Mouse (Mus musculus) gonadal fat pad, adult 2 months (tissue): Measurements from ENCODE around the gene Hoxc9. TPM values are rescaled to one million over a fixed set of nuclear protein-coding genes. Genes with fewer than 3 reads are reported as not detected.

Source experiments
- DNase-seq: peaks from one replicate; pipeline ENCODE4 v3.0.0-alpha.2; 2012; ENCODE audit warnings: low read depth
- polyA plus RNA-seq: library from polyadenylated mRNA; depleted of rRNA; stranded (reverse); fragments of >200 nt; gene quantifications from 2 replicates; pipeline ENCODE4 v1.2.3, GENCODE M21; 2012

Gene Hoxc9
- polyA plus RNA-seq, 1 experiment, result 2.2 TPM

DNA sequence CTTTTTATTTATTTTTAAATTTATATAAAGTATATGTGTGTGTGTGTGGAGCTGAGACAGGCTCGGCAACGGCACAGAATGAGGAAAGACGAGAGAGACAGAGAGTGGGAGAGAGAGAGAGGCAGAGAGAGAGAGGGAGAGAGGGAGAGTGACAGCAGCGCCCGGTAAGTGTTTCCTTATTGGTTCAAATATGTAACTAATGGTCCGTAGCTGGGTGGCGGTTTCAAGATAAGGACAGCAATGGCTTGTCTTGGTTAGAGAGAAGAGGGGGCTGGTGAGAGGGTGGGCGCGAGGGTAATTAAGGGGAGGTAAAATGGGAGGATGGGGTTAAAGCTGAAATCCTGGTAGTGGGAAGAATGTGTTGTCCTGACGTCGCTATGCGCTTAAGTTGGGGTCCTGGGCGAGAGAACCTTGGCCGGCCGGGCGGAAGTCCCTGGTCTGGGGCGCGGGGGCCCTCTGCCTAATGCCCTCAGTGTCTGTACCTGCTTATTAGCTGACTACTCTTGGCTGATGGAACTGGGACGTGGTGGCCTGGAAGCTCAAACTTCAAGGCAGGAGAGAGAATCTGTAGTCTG, 22.5 kb downstream of the Hoxc9 start:
- DNase-seq, result no peak

DNA sequence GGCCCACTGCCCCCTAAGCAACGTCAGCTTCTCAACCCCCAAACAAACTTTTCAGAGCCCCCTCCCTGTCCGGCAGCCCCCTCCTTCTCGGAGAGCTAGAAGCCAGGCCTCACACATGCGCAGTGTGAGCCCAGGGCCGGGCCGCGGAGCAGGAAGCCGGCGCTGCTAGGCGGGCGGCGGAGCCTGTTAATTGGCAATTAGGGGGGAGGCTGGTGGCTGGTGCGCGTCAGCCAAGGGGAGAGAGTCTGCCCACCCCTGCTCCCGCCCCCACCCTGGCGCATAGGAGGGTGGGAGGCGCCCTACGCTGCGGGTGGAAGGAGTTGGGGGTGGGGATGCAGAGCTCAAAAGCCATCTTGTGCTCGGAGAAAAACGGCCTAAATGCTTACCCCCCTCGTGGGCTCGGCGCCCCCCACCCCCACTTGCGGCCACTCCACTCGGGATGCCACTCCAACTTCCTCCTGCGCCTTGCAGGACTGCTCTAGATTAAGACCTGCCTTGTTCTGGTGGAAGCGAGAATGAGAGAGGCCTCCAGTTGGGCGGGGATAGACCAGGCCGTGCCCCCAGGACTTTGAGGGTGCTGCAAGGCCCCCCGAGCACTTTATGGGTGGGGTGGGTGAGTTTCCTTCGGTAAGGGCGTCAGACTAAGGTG, 23.1 kb downstream of the Hoxc9 start:
- no peak for DNase-seq

DNA sequence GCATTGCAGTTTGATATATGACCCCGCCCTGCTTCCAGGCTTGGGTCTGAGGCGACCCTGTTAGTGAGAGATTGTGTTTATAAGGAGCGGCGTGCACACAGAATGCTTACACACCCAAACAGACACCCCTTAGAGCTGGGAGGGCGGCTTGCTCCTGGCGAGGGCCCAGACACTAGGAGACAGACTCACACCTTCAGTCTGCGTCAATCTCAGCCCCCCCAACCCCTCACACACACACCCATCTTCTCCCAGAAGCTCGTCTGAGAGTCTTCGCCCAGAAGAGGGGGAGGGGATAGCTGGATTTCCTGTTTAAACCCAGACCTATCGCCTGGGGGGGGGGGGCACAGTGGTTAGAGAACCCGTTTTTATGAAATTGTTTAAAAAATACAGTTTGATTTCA, 23.7 kb downstream of the Hoxc9 start:
- DNase-seq, result no peak

DNA sequence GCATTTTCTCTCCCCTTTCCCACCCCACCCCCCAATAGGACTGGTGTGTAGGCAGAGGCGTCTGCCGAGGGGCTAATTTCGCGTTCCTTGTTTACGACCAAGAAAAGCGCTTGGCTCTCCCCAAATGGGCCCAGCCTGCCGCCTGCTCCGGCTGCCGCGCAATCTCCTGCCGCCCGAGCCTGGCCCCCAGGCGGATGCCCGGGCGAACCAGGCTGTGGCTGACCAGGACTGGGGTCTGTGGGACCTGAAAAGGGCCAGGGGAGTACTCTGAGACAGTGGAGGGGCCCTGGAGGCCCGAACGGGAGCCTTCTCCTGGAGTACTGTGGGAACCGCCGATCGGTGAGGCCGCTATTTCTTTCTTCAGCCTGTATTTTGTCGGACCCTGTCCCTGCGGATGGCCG, 24.3 kb downstream of the Hoxc9 start:
- no peak for DNase-seq

DNA sequence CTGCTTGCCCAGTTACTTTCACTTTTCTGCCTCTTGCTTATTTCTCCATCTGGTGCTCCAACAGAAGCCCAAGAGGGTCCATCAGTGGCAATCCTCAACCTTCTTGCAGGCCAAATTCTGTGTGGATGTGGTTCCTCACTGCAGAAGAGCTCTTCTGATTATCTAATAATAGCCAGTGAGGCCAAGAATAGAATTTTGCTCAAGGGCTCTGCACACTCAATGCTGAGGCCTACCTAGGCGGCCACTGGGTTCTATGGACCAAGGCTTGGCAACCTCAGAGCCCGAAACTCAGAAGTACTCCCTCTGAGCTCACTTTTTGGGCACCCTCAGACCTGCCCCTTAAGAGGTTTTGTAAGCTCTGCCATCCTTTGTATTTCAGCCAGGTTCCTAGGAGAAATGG, 25.1 kb downstream of the Hoxc9 start:
- DNase-seq, result no peak

DNA sequence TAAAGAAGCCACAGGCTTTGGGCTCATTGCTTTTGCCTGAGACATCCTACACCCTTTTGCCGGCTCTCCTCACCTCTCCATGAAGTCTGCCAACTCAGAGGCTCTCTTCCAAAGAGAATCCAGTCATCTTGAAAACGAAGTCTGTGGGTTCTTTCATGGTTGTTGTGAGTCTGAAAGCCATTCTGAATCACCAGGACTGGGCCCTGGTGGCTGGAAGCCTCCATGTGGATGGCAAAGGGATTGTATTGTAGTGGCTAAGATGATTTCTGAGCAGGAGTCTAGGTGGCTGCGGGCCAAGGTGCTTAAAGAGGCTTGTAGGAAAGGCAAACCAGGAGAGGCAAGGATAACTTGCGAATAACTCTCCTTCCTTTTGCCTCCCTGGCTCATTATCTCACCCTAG, 25.9 kb downstream of the Hoxc9 start:
- DNase-seq, result no peak

DNA sequence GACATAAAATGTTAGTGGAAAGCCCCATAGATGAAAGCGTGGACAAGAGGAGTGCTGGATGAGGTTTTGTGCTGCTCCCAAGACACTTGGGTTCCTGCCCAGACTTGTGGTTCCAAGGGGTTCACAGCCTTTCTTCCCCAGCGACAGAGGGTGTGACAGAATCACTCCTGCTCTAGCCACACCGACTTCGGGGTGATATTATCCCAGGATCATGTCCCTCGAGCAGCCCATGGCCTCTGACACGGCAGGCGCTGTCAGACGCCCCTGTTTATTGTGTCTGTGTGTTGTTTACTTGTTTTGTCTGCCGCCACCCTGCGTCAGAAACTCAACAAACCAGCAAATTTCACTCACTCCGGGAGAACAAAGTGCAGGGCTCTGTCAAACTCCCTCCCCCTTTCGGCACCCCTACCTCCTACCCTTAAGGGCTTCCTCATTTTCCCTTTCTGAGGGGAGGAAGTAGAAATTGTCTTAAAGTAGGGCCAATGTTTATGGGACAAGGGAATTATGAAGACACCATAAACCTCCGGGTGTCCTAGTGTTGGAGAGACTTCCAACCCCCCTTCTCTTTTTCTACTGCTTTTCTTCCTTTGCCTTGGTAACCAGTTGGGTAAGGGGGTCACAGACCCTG, 26.7 kb downstream of the Hoxc9 start:
- DNase-seq, result no peak

DNA sequence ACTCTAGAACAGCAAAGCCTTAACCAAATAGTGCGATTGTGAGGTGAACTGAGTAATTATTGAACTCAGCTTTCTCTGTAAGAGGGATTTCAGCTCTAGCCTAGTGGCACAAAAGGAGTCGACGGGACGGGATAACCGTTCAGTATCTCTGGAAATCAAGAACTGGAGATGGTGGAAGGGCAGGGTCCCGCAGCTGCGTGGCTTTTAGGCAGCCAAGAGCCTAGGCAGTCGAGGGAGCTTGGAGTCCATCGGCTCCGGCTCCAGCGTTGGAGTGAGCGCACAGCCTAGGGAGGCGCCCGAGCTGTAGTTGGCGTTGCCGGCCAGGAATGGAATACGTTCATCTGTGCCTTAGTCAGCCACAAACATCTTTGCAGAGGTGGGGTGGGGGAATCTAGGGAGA, 29.1 kb downstream of the Hoxc9 start:
- no peak for DNase-seq

DNA sequence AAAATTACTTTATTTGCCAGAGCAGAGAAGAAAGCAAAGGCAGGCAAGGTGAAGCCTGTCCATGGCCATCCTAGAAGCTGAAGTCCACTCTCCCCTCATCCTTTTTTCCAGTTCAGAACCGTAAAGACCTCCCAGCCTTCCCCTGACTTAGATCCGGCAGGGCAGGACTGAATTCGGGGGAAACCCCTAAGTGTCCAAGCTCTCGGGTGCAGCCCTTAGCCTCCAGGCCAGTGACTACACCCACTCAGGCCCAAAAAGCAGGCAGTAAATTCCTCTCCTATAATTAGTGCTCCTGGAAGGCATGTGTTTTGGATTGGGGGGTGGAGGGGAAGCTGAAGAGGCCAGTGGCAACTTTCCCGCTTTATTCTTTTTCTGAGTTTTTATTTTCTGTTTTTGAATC, 29.6 kb downstream of the Hoxc9 start:
- DNase-seq, result no peak

DNA sequence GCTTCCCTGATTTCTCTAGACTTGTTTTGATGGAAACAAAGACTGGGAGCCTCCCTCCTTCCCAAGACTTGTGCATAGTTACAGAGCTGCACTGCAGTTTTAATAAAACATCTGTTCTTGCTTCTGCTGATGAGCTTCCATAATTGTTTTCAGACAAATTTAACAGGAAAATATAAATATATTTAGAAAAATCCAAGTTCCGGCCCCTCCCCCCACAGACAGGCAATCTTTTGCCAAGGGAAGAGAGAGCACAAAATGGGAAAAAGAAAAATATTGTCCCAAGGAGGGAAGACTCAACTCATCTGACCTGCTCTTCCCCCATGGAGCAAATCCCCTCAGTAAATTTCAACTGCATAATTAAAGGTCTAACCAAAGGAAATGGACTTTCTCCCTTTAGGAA, 30.1 kb downstream of the Hoxc9 start:
- DNase-seq, result no peak

DNA sequence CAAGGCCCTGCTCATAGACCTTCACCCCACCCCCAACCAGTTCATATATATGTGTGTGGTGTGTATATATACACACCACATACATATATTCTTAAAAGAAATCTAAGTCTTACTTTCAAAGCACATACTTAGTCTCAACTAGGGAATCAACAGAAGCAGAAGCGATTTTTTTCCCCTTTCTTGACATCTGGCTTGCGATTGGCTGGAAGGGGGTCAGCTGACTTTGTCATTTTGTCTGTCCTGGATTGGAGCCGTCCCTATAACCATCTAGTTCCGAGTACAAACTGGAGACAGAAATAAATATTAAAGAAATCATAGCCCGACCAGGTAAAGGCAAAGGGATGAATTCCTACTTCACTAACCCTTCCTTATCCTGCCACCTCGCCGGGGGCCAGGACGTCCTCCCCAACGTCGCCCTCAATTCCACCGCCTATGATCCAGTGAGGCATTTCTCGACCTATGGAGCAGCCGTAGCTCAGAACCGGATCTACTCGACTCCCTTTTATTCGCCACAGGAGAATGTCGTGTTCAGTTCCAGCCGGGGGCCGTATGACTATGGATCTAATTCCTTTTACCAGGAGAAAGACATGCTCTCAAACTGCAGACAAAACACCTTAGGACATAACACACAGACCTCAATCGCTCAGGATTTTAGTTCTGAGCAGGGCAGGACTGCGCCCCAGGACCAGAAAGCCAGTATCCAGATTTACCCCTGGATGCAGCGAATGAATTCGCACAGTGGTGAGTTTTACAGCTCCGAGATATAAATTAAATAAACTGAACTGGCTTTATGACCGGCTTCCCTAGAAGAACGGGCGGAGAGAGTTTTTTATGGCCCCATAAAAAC, 33.2 kb downstream of the Hoxc9 start:
- DNase-seq, result no peak

DNA sequence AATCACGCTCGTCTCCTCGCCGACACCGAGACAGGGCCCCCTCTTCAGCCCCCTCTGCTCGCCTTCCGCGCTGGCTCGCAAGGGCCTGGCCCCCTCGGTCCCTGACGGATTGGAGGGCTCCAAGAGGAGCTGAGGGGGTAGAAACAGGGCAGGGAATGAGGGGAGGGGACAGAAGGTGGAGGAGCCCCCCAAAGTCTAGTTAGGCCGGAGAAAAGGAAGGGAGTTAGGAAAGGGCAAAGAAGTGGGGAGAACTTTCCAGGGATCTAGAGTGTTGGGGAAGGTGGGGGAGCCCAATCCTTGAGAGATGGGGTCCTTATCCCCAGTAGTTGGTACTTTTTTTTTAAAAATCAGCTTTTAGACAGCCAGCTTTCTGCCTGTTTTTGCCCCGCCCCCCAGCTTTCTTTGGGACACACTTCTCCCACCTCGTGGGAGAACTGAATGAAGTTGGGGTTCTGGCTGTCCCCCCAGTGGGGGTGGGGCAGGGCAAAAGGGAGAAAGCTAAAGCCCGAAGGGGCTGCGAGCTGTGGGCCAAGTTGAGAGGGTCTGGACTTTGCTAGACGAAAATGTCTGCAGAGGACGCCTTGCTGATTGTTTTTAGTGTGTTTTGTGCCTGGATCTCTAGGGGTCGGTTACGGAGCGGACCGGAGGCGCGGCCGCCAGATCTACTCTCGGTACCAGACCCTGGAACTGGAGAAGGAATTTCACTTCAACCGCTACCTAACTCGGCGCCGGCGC, 34.0 kb downstream of the Hoxc9 start:
- no peak for DNase-seq

DNA sequence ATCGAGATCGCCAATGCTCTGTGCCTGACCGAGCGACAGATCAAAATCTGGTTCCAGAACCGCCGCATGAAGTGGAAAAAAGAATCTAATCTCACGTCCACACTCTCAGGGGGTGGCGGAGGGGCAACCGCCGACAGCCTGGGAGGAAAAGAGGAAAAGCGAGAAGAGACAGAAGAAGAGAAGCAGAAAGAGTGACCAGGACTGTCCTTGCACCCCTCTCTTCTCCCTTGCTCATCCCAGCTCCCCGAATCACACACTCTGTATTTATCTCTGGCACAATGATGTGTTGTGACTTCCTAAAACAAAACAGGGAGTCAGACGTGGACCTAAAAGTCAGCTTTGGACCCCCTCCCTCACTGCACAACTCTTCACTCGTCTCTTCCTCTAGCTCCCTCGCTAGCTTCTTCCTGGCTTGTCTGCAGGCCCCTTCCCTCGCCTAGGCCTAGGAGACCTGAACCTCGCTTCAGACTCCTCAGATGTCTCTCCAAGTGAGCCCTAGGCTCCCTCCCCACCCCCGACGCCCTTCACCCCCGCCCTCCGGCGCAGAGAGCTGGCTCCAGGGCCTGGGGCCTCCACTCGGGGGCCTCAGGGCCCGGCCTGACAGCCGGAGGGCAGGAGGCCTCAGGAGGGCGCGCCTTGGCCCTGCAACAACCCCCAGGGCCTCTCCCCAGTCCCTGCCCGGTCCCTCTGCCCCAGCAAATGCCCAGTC, 34.8 kb downstream of the Hoxc9 start:
- DNase-seq, result no peak

DNA sequence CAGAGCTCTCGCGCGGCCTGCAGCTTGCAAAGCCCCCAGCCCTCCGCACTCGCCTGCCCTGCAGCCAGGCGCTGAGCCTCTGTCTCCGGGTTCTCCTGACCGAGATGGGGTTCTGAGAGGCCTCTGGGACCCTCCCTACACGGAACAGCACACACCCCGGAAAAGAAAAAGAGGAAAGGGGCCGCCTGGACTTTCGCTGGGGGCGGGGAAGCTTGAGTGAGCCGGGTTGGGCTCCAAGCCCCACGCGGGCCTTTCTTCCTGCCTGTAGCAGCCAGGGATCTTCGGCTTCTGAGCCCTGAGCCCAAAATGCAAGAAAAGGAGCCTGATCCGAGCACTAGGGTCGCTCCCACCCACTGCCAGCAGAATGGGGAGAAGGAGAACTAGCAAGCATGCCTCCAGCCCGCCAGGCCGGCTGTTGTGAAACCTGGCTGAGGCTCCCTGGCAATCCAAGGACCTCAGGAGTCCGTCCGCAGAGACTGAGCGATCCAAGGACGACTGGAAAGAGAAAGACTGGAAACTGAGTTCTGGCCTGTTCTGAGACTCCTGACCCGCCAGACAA, 35.8 kb downstream of the Hoxc9 start:
- DNase-seq, result no peak

DNA sequence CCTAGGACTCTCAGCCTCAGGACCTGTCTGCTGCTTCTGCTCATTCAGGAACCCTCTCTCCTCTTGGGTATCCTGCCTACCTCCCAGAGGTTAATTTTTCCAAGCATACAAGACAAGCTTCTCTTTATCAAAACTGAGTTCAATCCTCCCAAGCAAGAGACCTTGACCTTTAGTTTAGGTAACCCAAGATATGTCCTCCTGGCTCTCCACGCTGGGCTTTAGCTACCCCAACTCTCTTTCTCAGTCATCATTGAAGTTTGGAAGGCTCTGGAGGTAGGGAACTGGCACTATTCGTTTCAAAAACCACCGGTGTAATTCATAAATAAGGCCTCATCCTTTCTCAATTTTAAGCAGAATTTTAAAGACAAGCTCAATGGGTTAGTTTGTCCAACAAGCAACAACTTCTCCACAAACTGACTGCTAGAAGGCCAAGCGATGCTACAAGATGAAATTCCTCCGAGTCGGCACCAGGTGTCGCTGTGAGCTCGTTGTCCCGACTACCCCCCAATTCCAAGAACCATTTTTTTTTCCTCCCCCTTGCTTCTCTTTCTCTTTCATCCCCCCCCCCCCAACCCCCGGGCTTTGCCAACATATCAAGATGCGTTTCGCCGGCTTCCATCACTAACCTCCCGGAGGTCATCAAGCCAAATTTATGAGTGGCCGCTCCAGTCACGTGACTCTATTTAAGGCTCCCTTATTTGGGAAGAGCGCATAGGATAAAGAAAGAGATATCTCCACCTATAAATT, 37.2 kb downstream of the Hoxc9 start:
- no peak for DNase-seq

DNA sequence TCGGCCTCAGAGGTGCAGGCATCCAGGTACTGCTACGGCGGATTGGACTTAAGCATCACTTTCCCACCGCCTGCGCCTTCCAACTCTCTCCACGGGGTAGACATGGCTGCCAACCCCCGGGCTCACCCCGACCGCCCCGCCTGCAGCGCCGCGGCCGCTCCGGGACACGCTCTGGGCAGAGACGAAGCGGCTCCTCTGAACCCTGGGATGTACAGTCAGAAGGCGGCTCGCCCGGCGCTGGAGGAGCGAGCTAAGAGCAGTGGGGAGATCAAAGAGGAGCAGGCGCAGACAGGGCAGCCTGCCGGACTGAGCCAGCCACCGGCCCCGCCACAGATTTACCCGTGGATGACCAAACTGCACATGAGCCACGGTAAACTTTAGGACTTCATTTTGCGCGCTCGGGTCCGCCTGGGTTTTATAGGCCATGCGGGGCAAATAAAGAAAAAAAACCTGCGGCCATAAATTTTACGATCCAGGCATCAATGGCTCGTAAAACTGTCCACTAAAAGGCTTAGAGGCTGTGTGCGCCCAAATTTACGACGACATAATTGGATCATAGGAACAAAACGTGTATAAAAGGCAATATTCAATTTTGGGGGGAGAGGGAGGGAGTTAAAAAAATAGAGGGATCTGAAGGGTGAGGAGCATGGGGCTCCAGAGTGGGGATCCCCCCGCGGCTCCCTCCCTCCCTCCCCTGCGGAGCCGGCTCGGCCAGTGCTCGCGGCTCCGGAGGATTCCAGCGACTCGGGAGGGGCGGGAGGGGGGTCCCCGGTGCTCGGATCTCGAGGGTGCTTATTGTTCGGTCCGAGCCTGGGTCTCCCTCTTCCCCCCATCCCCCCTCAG, 38.1 kb downstream of the Hoxc9 start:
- DNase-seq, result no peak

DNA sequence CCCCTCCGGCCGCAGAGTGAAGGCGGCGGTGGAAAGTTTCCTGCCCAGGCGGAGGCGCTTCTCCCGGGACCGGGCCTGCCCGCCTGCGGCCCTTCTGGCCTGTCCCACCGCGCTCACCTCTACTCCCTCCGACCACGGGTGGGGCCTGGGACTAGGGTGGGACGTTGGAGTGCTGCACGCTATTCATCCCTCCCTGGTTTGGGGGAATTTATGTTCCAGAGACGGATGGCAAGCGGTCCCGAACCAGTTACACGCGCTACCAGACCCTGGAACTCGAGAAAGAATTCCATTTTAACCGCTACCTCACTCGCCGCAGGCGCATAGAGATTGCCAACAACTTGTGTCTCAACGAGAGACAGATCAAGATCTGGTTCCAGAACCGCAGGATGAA, 38.8 kb downstream of the Hoxc9 start:
- no peak for DNase-seq

DNA sequence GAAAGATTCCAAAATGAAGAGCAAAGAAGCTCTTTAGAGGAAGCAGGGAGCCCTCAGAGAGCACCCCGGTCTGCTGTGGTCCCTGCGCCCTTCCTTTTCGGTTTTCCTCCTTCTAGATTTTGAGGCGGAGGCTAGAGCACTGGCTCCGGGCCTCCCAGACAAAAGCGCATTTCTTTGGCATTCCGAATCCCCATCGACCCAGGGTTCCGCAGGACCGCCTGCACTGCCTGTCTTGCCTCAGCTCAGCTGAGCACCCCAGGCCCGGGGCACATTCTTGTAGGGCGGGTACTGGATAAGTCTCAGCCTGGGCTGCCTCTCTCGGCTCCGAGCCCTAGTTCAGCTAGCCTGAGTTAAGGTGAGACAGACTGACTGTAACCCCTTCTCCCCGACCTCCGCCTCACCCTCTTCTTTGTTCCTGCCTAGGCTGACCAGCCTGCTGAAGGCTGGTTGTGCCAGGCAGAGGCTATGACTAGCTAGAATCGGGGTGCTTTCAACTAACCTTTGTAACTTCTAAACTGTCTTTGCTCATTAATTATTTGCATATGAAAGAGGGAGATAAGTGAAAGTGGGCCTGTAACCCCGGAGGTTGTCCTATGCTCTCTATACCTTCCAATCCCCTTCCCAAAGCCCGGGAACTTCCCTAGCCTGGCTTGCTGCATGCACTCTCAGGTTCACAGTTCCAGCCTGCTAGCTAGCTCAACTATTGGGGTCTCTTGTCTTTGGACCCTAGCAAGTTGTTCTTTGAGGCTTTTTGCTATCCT, 39.3 kb downstream of the Hoxc9 start:
- DNase-seq, result no peak

DNA sequence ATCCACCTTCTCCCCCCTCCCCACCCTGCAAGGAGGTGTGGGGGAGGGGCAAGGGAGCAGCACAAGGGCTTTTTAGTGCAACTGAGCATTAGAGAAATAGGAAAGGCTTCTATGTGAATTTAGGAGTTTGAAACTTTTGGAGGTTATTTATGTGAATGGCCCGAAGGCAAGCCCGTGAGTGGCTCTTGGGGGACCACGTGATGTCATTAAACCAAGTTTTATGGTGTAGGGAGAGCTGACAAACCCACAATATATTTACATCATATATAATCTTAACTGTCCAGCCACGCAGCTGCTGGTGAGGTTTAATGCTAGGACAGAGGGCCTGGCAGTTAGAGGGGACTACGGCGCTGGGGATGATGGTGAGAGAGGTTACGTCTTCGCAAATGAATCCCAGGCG, 42.4 kb downstream of the Hoxc9 start, which contains the start of gene Hoxc4:
Hoxc4 (plus strand) TSS at position 299 of the 400 bp plus-strand sequence.
- no peak for DNase-seq
